Mouse (Mus musculus) CH12.LX (cell line): ENCODE measurements around the gene Gm37240. TPM values are rescaled to one million over a fixed set of nuclear protein-coding genes. Genes with fewer than 3 reads are reported as not detected.

Experiments used
- DNase-seq: peaks from one replicate; pipeline ENCODE4 v3.0.0-alpha.2; 2013; ENCODE audit errors: extremely low read depth
- H3K27ac ChIP-seq: 2 replicates; pipeline ENCODE4 v1.5.1; 2012; ENCODE audit warnings: low read depth, mild to moderate bottlenecking, control low read depth, moderate library complexity; ENCODE audit not compliant: insufficient read depth
- H3K27me3 ChIP-seq: replicated peaks from 2 replicates; pipeline ENCODE3; 2012; ENCODE audit warnings: inconsistent platforms
- H3K36me3 ChIP-seq, 2 experiments: replicated peaks in 1 of 2; 2 replicates each; pipeline versions ENCODE3 to v1.6.1; 2012; ENCODE audit warnings: inconsistent platforms in 1 of 2, low read length in 1 of 2, mild to moderate bottlenecking in 1 of 2, mixed read lengths in 1 of 2, moderate library complexity in 1 of 2; ENCODE audit not compliant: control insufficient read depth in 1 of 2, insufficient read depth in 1 of 2
- H3K4me1 ChIP-seq, 2 experiments: 2 replicates each; pipeline ENCODE4 v1.6.1; 2012; ENCODE audit warnings: inconsistent platforms in 1 of 2, moderate library complexity in 1 of 2; ENCODE audit not compliant: insufficient read depth in 2 of 2, control insufficient read depth in 1 of 2
- H3K4me2 ChIP-seq: 2 replicates; pipeline ENCODE4 v1.6.1; 2012; ENCODE audit warnings: low read depth, mild to moderate bottlenecking, control low read depth; ENCODE audit not compliant: poor library complexity, insufficient read depth, severe bottlenecking
- H3K4me3 ChIP-seq, 3 experiments: fragments of 150-350 bp in 1 of 3; sonication (generic) in 1 of 3; replicated peaks in 1 of 3; 2 replicates each; pipeline versions ENCODE3 to v1.5.1; 2011 to 2012; ENCODE audit warnings: low read depth in 2 of 3, low read length in 2 of 3, mild to moderate bottlenecking in 2 of 3, moderate library complexity in 2 of 3, control low read depth in 1 of 3, improper control_type of control experiment in 1 of 3, inconsistent platforms in 1 of 3, mixed read lengths in 1 of 3; ENCODE audit not compliant: poor library complexity in 1 of 3
- H3K79me2 ChIP-seq: replicated peaks from 2 replicates; pipeline ENCODE4 v1.6.1; 2012; ENCODE audit warnings: mild to moderate bottlenecking, moderate library complexity; ENCODE audit not compliant: control insufficient read depth, poor library complexity, insufficient read depth, severe bottlenecking; ENCODE audit errors: extremely low read depth
- H3K9ac ChIP-seq: 2 replicates; pipeline ENCODE4 v1.6.1; 2012; ENCODE audit warnings: low read depth, mild to moderate bottlenecking, control low read depth, moderate library complexity; ENCODE audit not compliant: insufficient read depth
- H3K9me3 ChIP-seq: replicated peaks from 2 replicates; pipeline ENCODE3; 2012; ENCODE audit warnings: low read length, inconsistent platforms, mixed read lengths
- BHLHE40 ChIP-seq: IDR thresholded peaks from 2 replicates; pipeline ENCODE4 v1.6.1; 2011; ENCODE audit warnings: mild to moderate bottlenecking, low read depth, low read length, improper control_type of control experiment
- CHD1 ChIP-seq: IDR thresholded peaks from 2 replicates; pipeline ENCODE4 v1.6.1; 2012; ENCODE audit warnings: low read depth, low read length, improper control_type of control experiment, inconsistent platforms
- CTCF ChIP-seq, 2 experiments: IDR thresholded peaks in 1 of 2; conservative IDR thresholded peaks in 1 of 2; 2 replicates each; pipeline ENCODE4 v1.5.1; 2011 to 2012; ENCODE audit warnings: low read depth in 2 of 2, low read length in 2 of 2, improper control_type of control experiment in 1 of 2, inconsistent platforms in 1 of 2, mild to moderate bottlenecking in 1 of 2, moderate library complexity in 1 of 2
- E2F4 ChIP-seq: IDR thresholded peaks from 2 replicates; pipeline ENCODE4 v1.6.1; 2011; ENCODE audit warnings: low read depth, low read length, improper control_type of control experiment; ENCODE audit not compliant: insufficient replicate concordance
- EP300 ChIP-seq: IDR thresholded peaks from 2 replicates; pipeline ENCODE4 v1.6.1; 2011; ENCODE audit warnings: low read length, improper control_type of control experiment
- ETS1 ChIP-seq: conservative IDR thresholded peaks from 2 replicates; pipeline ENCODE4 v1.6.1; 2012; ENCODE audit warnings: low read depth, mild to moderate bottlenecking, inconsistent platforms, low read length, improper control_type of control experiment, moderate library complexity
- GABPA ChIP-seq: IDR thresholded peaks from 2 replicates; pipeline ENCODE4 v1.6.1; 2012; ENCODE audit warnings: low read depth, low read length, improper control_type of control experiment, inconsistent platforms; ENCODE audit not compliant: insufficient replicate concordance
- HCFC1 ChIP-seq: IDR thresholded peaks from 2 replicates; pipeline ENCODE4 v1.6.1; 2012; ENCODE audit warnings: low read depth, mild to moderate bottlenecking, inconsistent platforms, low read length, improper control_type of control experiment
- JUN ChIP-seq: IDR thresholded peaks from 2 replicates; pipeline ENCODE4 v1.6.1; 2011; ENCODE audit warnings: low read depth, mild to moderate bottlenecking, low read length, improper control_type of control experiment, moderate library complexity; ENCODE audit not compliant: insufficient read depth
- MAFK ChIP-seq: IDR thresholded peaks from 2 replicates; pipeline ENCODE4 v1.6.1; 2011; ENCODE audit warnings: low read length, improper control_type of control experiment; ENCODE audit not compliant: insufficient replicate concordance
- MAX ChIP-seq: IDR thresholded peaks from 2 replicates; pipeline ENCODE4 v1.6.1; 2011; ENCODE audit warnings: low read length, improper control_type of control experiment
- MXI1 ChIP-seq: IDR thresholded peaks from 2 replicates; pipeline ENCODE4 v1.6.1; 2011; ENCODE audit warnings: mild to moderate bottlenecking, low read depth, low read length, improper control_type of control experiment
- NRF1 ChIP-seq: IDR thresholded peaks from 2 replicates; pipeline ENCODE4 v1.6.1; 2014; ENCODE audit warnings: low read depth, mild to moderate bottlenecking, inconsistent platforms, low read length, improper control_type of control experiment, moderate library complexity
- PAX5 ChIP-seq: IDR thresholded peaks from 2 replicates; pipeline ENCODE4 v1.6.1; 2012; ENCODE audit warnings: low read length, inconsistent platforms, mixed read lengths
- POLR2AphosphoS2 ChIP-seq: IDR thresholded peaks from 2 replicates; pipeline ENCODE4 v1.6.1; 2011; ENCODE audit warnings: low read depth, low read length, improper control_type of control experiment
- SMC3 ChIP-seq: IDR thresholded peaks from 2 replicates; pipeline ENCODE4 v1.6.1; 2011; ENCODE audit warnings: low read depth, low read length, improper control_type of control experiment
- TBP ChIP-seq: conservative IDR thresholded peaks from 2 replicates; pipeline ENCODE4 v1.6.1; 2011; ENCODE audit warnings: low read depth, low read length, improper control_type of control experiment
- TCF12 ChIP-seq: IDR thresholded peaks from 2 replicates; pipeline ENCODE4 v1.6.1; 2014; ENCODE audit warnings: low read depth, mild to moderate bottlenecking, inconsistent platforms, low read length, improper control_type of control experiment
- UBTF ChIP-seq: IDR thresholded peaks from 2 replicates; pipeline ENCODE4 v1.6.1; 2012; ENCODE audit warnings: low read depth, mild to moderate bottlenecking, inconsistent platforms, low read length, improper control_type of control experiment, moderate library complexity
- USF1 ChIP-seq: IDR thresholded peaks from 2 replicates; pipeline ENCODE4 v1.6.1; 2014; ENCODE audit warnings: low read depth, mild to moderate bottlenecking, inconsistent platforms, low read length, improper control_type of control experiment
- USF2 ChIP-seq: conservative IDR thresholded peaks from 2 replicates; pipeline ENCODE4 v1.6.1; 2011; ENCODE audit warnings: low read depth, low read length, improper control_type of control experiment
- ZC3H11A ChIP-seq: IDR thresholded peaks from 2 replicates; pipeline ENCODE4 v1.6.1; 2012; ENCODE audit warnings: low read depth, mild to moderate bottlenecking, inconsistent platforms, low read length, improper control_type of control experiment
- ZMIZ1 ChIP-seq: IDR thresholded peaks from 2 replicates; pipeline ENCODE4 v1.6.1; 2012; ENCODE audit warnings: low read depth, mild to moderate bottlenecking, inconsistent platforms, low read length, improper control_type of control experiment
- dilution Hi-C: fragments of 300-500 bp; cut with MboI; formaldehyde crosslinking; loops from 2 replicates; pipeline ENCODE4 v1.14.3; 2020; ENCODE audit warnings: low sequenced_read_pairs; ENCODE audit not compliant: extremely low pct_unique_long_range_greater_than_20kb, extremely low pct_ligation_motif_present
- in situ Hi-C: fragments of 300-500 bp; cut with MboI; formaldehyde crosslinking; loops from 3 replicates; pipeline ENCODE4 v1.14.3; 2019; ENCODE audit warnings: low sequenced_read_pairs, low pct_ligation_motif_present, low pct_unique_long_range_greater_than_20kb, mixed read lengths
- polyA plus RNA-seq: library from polyadenylated mRNA; unstranded; fragments of >175 nt; gene quantifications from 2 replicates; pipeline ENCODE4 v1.2.1, GENCODE M21; 2012; ENCODE audit warnings: low read depth; ENCODE audit not compliant: insufficient read length
- total RNA-seq, 2 experiments: library from RNA; depleted of rRNA; stranded (reverse); fragments of 300-350 nt in 1 of 2; fragments of >200 nt in 1 of 2; gene quantifications; 2 replicates each; pipeline ENCODE4 v1.2.3; 2012 to 2014

The Gm37240 gene
- total and polyA plus RNA-seq, 3 experiments = 0.08 to 0.19 (median 0.14) TPM

DNA sequence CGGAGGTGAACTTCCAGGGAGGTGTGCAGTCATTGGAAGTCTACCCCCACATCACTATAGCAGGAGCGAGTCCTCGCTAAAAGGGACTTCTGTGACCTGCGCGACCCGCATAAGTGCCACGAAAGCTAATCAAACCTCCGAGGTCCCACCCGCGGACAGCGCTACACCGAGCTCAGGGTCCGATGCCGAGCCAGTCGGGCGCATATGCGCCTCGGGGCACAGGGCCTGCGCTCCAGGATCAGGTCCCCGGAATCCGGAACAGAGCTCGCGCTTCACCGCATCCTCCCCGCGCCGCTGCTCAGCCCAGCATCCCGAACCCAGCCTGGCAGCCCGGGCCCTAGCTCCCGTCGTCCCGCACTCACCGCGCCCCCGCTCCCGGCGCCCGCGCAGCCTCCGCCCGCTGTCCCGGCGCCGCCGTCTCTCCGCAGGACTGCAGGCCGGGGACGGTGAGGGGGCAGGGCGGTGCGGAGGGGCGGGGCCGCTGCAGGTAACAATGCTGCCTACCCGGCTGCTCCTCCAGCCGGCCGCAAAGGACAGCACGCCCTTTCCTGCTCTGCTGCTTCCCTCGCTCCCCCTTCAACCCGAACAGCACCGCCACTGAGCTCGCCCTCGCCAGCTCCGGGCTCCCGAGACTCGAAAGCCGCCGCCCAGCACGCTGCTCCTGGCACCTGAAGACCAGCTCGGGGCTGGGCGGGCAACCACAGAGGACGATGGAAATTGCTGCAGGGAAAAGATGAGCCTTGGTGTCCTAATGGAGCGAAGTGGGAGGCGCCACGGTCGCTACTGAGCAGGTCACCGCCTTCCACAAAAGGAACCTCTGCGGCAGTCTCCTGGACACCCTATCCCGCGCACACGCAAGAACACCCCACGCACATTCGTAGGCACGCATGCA lies 1407.1 kb downstream of the Gm37240 start, which contains the start of gene Fhdc1:
Gene Fhdc1 (minus strand): TSS at position 424 of the 892 bp plus-strand sequence.
- peaks cover 7% of the 10 kb centered on the region for H3K9me3 ChIP-seq
- dilution Hi-C loops = no loop called here
- peaks cover 4 to 5% of the 10 kb centered on the region in 2 experiments; a peak in 2 of 4 replicates for H3K4me1 ChIP-seq
- peak within 1 kb of the TSS; percentile 6 to 65 (median 23) for H3K4me3 ChIP-seq
- no peak for DNase-seq
- no peaks in the 10 kb centered on the region for H3K36me3 ChIP-seq
- H3K9ac ChIP-seq = no peak within 1 kb of the TSS
- H3K27ac ChIP-seq = no peak within 1 kb of the TSS
- H3K27me3 ChIP-seq = peaks cover 20% of the 10 kb centered on the region
- TF ChIP-seq CHD1 (no peak), E2F4 (no peak), TBP (no peak), CTCF (conservative IDR thresholded peaks at IDR 0.05 in 1 of 2, IDR thresholded peaks at IDR 0.05 in 1 of 2; ENCODE audit: low read depth in 2 of 2, low read length in 2 of 2) (0 out of 4 replicates have a peak, but pooled peaks of 1 of the 2 experiments have one; percentile 7), UBTF (0 out of 2 replicates have a peak, but pooled peaks have one; percentile 23), ZMIZ1 (no peak), MAX (no peak), GABPA (no peak), JUN (no peak), BHLHE40 (no peak), NRF1 (0 out of 2 replicates have a peak, but pooled peaks have one; percentile 34)
- TF ChIP-seq, all 38 proteins: peak for 3
- Histone ChIP-seq H3K4me2 (peak within 1 kb of the TSS; percentile 82), H3K79me2 (no peaks in the 10 kb centered on the region)
- in situ Hi-C loops = no loop called here

DNA sequence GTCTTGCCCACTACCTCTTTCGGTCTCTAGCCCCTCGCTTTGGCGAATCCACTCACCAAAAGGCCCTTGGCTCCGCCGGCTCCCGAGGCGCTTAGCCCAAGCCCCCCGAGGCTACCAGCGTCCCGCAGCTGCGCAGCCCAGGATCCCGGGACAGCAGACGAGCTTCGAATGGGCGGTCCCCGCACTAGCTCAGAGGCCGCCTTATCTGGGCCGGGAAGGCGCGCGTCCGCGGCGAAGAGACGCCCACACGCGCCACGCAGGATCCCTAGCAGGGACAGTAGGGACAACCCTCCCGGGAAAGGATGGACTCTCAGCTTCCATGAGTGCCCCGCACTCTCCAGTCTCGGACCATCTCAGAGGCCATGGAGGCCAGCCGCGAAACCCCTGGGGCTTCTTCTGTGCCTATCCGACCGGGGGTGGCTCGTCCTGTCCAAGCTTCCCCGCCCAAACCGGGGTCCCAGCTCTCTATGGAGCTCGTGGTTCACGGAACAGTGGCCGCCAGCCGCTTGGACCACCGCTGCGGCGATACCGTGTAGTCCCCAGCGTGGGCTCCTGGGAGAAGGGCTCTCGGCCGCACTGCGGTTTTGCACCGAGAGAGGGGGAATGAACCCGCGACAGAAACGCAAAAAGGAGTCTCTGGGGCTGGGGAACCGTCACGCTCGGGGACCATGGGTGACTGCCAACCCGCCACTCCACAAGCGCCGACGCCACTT lies 1407.9 kb downstream of the Gm37240 start:
- peaks cover 20% of the 10 kb centered on the region for H3K27me3 ChIP-seq
- dilution Hi-C loops = no loop called here
- no peaks in the 10 kb centered on the region for H3K79me2 ChIP-seq
- no peak for DNase-seq
- in situ Hi-C loops = no loop called here
- H3K4me1 ChIP-seq = peaks cover 4 to 5% of the 10 kb centered on the region in 2 experiments; a peak in 2 of 4 replicates
- peak overlapping the region; percentile 82 for H3K4me2 ChIP-seq
- H3K4me3 ChIP-seq = peak overlapping the region in 2 of 3 experiments; percentile 23 to 65
- no peak overlapping the region for H3K9ac ChIP-seq
- no peak overlapping the region for H3K27ac ChIP-seq
- no peaks in the 10 kb centered on the region for H3K36me3 ChIP-seq
- peaks cover 7% of the 10 kb centered on the region for H3K9me3 ChIP-seq
- no peak for TF ChIP-seq ZC3H11A
- no peak for TF ChIP-seq ETS1
- no peak for TF ChIP-seq MXI1
- no peak for TF ChIP-seq UBTF
- TF ChIP-seq ZMIZ1 = no peak
- TF ChIP-seq PAX5 = no peak
- TF ChIP-seq USF1 = no peak
- no peak for TF ChIP-seq MAX
- TF ChIP-seq BHLHE40 = no peak
- TF ChIP-seq USF2 = no peak
- TF ChIP-seq MAFK = no peak
- TF ChIP-seq POLR2AphosphoS2 = no peak
- no peak for TF ChIP-seq TCF12
- TF ChIP-seq EP300 = no peak
- no peak for TF ChIP-seq GABPA
- TF ChIP-seq CTCF (conservative IDR thresholded peaks at IDR 0.05 in 1 of 2, IDR thresholded peaks at IDR 0.05 in 1 of 2; ENCODE audit: low read depth in 2 of 2, low read length in 2 of 2) = no peak
- no peak for TF ChIP-seq SMC3
- TF ChIP-seq HCFC1 = no peak
- TF ChIP-seq E2F4 = no peak
- TF ChIP-seq JUN = no peak
